Mouse (Mus musculus) kidney, postnatal 0 days (tissue): Measurements from ENCODE around the gene Bpgm. TPM values are rescaled to one million over a fixed set of nuclear protein-coding genes. Genes with fewer than 3 reads are reported as not detected.

ENCODE experiments used
- ATAC-seq: fragments of 200-750 bp; cut with Nextera tagmentation; replicated peaks from 2 replicates; pipeline ENCODE4 v1.8.0; 2017; ENCODE audit warnings: low read depth, moderate number of reproducible peaks, moderate TSS enrichment, moderate library complexity; ENCODE audit not compliant: low FRiP score
- DNase-seq: peaks from one replicate; pipeline ENCODE4 v3.0.0-alpha.2; 2016; ENCODE audit warnings: low spot score
- H3K27ac ChIP-seq: fragments of 300-500 bp; sonication (generic); 2 replicates; pipeline ENCODE4 v1.5.1; 2014; ENCODE audit warnings: mild to moderate bottlenecking
- H3K27me3 ChIP-seq: fragments of 300-500 bp; sonication (generic); 2 replicates; pipeline ENCODE4 v1.6.1; 2014; ENCODE audit warnings: low read length, mixed read lengths; ENCODE audit not compliant: insufficient read depth
- H3K36me3 ChIP-seq: fragments of 300-500 bp; sonication (generic); 2 replicates; pipeline ENCODE4 v1.6.1; 2014; ENCODE audit warnings: low read length, mixed read lengths; ENCODE audit not compliant: insufficient read depth
- H3K4me1 ChIP-seq: fragments of 300-500 bp; sonication (generic); replicated peaks from 2 replicates; pipeline ENCODE4 v1.6.1; 2014; ENCODE audit warnings: antibody characterized with exemption, low read length, mixed read lengths; ENCODE audit not compliant: insufficient read depth
- H3K4me2 ChIP-seq: fragments of 300-500 bp; sonication (generic); 2 replicates; pipeline ENCODE4 v1.6.1; 2014; ENCODE audit warnings: mild to moderate bottlenecking, low read length, moderate library complexity, mixed read lengths
- H3K4me3 ChIP-seq: fragments of 300-500 bp; sonication (generic); replicated peaks from 2 replicates; pipeline ENCODE4 v1.5.1; 2014; ENCODE audit warnings: low read depth, low read length
- H3K9ac ChIP-seq: fragments of 300-500 bp; sonication (generic); 2 replicates; pipeline ENCODE4 v1.6.1; 2014; ENCODE audit warnings: low read depth, low read length
- H3K9me3 ChIP-seq: fragments of 300-500 bp; sonication (generic); replicated peaks from 2 replicates; pipeline ENCODE4 v1.6.1; 2016; ENCODE audit warnings: low read length, inconsistent platforms, mixed read lengths
- CTCF ChIP-seq: IDR thresholded peaks from 2 replicates; pipeline ENCODE4 v1.5.1; 2016; ENCODE audit warnings: antibody characterized with exemption, low read depth, mild to moderate bottlenecking, moderate library complexity
- WGBS: fragments of 180-500 bp; shearing (Covaris S2); extraction: QIAGEN DNeasy Blood & Tissue Kit; methylation state at CpG from one replicate; pipeline ENCODE4 v1.1.7; 2014; 5-methylcytosine and 5-hydroxymethylcytosine counted together
- polyA plus RNA-seq: library from polyadenylated mRNA; unstranded; fragments of >200 nt; fragmentation: Nextera tagmentation; extraction: Ambion mirVana; gene quantifications from 2 replicates; pipeline ENCODE4 v1.2.1, GENCODE M21; 2015

The Bpgm gene
- polyA plus RNA-seq, 1 experiment from 2014 or later, result 38.7 TPM

DNA sequence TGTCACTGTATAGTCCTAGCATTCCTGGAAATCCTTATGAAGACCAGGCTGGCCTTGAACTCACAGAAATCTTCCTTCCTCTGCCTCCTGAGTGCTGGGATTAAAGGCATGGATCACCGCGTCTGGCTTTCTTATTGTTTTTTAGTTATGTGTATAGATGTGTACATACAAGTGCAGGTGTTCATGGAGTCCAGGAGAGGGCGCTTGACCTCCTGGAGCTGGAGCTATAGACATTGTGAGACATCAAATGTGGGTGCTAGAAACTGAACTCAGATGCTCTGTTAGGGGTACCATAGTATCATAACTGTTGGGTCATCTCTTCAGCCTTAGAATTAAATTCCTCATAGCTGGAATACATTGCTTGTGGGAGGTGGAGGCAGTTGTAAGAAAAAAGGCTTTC, 2.0 kb upstream of the Bpgm start:
- Histone ChIP-seq H3K4me1 (0 out of 2 replicates have a peak, but pooled peaks cover 4% of the 10 kb centered on the region), H3K36me3 (no peaks in the 10 kb centered on the region), H3K27me3 (no peaks in the 10 kb centered on the region), H3K9ac (no peak overlapping the region), H3K4me3 (no peak overlapping the region), H3K4me2 (no peak overlapping the region), H3K9me3 (no peaks in the 10 kb centered on the region), H3K27ac (no peak overlapping the region)
- WGBS, result 63% methylated on average over 3 of the region's 3 CpGs
- DNase-seq, result no peak
- no peak for ATAC-seq
- peak; percentile 33 for TF ChIP-seq CTCF

DNA sequence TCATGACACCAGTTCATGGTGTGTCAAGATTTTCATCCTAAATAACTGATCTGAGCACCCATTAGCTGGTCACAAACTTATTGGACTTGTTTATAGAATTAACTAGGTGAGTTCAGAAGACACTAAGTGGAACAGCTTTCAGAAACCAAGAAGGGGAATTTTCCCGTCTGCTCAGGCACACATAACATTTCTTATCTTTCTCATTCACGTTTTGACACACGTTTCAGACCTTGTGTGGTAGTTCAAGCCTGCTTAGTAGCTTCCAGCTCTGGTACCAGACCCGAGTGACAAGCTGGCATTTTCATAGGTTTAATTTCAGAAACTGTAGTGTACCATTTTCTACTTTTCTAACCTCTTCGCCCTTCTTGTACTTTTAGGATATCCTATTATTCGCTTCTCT, 616 bp upstream of the Bpgm start:
- H3K9me3 ChIP-seq, result no peaks in the 10 kb centered on the region
- H3K4me2 ChIP-seq, result peak overlapping the region; percentile 54
- 24% methylated on average over 6 of the region's 6 CpGs for WGBS
- DNase-seq, result no peak
- H3K27ac ChIP-seq, result peak overlapping the region; percentile 10; the same call in 1 of the 2 replicates
- no peak for TF ChIP-seq CTCF
- H3K9ac ChIP-seq, result peak overlapping the region; percentile 19; the same call in 1 of the 2 replicates
- no peaks in the 10 kb centered on the region for H3K36me3 ChIP-seq
- ATAC-seq, result no peak
- H3K4me1 ChIP-seq, result 0 out of 2 replicates have a peak, but pooled peaks cover 4% of the 10 kb centered on the region
- no peaks in the 10 kb centered on the region for H3K27me3 ChIP-seq
- peak overlapping the region; percentile 57 for H3K4me3 ChIP-seq

DNA sequence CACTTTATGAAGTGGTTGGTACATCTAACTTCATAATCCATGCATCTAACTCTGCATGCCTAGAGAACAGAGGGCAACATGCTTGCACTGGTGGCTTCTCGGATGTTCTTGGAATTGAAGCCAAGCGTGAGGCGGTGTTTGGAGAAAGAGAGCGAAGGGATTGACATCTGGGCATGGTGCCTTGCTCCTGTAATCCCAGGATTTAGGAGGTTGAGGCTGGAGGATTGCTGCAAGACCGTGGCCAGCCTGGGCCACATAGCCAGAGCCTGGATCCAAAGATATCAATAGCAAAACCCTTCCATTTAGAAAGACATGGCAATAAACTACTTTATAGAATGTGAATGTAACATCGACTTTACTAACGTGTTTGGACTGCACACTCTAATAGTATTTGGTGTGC, 2.0 kb downstream of the Bpgm start:
- no peak for DNase-seq
- Histone ChIP-seq H3K4me2 (no peak overlapping the region), H3K27ac (no peak overlapping the region)

GRCm38 (mm10) chr6:34478677-34479360, 2.8 kb downstream of the Bpgm start:
- DNase-seq (no peak), ATAC-seq (no peak)
- no peaks in the 10 kb centered on the region for H3K36me3 ChIP-seq
- H3K27ac ChIP-seq, result peak overlapping the region; percentile 67
- 31% methylated on average over 6 of the region's 6 CpGs for WGBS
- no peak overlapping the region for H3K4me3 ChIP-seq
- H3K9me3 ChIP-seq, result no peaks in the 10 kb centered on the region
- H3K9ac ChIP-seq, result peak overlapping the region; percentile 2; the same call in 1 of the 2 replicates
- H3K27me3 ChIP-seq, result no peaks in the 10 kb centered on the region
- no peak for TF ChIP-seq CTCF
- H3K4me1 ChIP-seq, result 0 out of 2 replicates have a peak, but pooled peaks cover 12% of the 10 kb centered on the region
- H3K4me2 ChIP-seq, result peak overlapping the region; percentile 17

More for the DNA sequence above, 2.0 kb downstream of the Bpgm start:
- Histone ChIP-seq H3K9ac (no peak overlapping the region), H3K4me3 (no peak overlapping the region), H3K4me1 (0 out of 2 replicates have a peak, but pooled peaks cover 12% of the 10 kb centered on the region), H3K9me3 (no peaks in the 10 kb centered on the region), H3K27me3 (no peaks in the 10 kb centered on the region), H3K36me3 (no peaks in the 10 kb centered on the region)
- ATAC-seq, result no peak
- no peak for TF ChIP-seq CTCF
- 71% methylated on average over 7 of the region's 7 CpGs for WGBS

DNA sequence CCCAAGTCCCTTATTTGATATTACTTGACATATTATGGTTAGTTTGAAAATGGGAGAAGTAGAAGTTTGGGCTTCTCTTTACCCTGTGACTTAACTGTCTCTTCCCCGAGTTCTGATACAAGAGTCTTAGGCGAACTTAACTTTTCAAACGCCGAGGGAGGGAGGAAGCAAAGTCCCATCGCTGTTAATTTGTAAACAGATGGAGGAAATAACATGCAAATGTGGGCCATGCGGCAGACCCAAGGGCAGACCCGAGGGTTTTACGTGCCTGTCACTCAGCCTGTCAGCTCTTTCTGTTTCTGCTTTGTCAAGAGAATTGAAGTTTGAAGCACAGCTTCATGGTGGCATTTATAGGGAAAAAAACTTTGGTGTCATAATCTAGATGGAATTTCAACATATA, 3.5 kb downstream of the Bpgm start:
- ATAC-seq (no peak; the same call in 1 of the 2 replicates), DNase-seq (peak; percentile 28)
- H3K4me1 ChIP-seq, result 0 out of 2 replicates have a peak, but pooled peaks cover 12% of the 10 kb centered on the region
- H3K27ac ChIP-seq, result peak overlapping the region; percentile 67
- H3K36me3 ChIP-seq, result no peaks in the 10 kb centered on the region
- peak overlapping the region; percentile 17 for H3K4me2 ChIP-seq
- no peak for TF ChIP-seq CTCF
- no peaks in the 10 kb centered on the region for H3K9me3 ChIP-seq
- 16% methylated on average over 8 of the region's 8 CpGs for WGBS
- H3K4me3 ChIP-seq, result no peak overlapping the region
- no peaks in the 10 kb centered on the region for H3K27me3 ChIP-seq
- no peak overlapping the region for H3K9ac ChIP-seq

DNA sequence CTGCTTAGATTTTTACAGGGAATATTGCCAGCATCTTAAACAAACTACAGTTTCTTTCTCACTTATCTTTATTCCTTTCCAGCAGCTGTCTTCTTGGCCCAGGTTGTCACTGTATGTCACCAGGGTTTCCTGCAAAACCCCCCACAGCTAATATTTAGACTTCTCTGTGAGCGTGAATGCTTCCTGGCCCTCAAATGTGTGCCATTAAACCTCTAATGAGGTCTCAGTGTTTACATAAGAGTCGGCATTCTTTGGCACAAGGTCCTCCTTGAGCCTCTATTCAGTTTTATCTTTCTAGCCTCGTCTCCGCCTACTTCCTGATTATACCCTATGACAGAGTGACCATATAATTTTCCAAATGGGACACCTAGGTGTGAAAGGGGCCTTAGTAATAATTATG, 4.7 kb downstream of the Bpgm start:
- Histone ChIP-seq H3K27ac (no peak overlapping the region), H3K9ac (no peak overlapping the region), H3K4me2 (no peak overlapping the region), H3K4me3 (no peak overlapping the region), H3K27me3 (no peaks in the 10 kb centered on the region), H3K9me3 (no peaks in the 10 kb centered on the region), H3K36me3 (no peaks in the 10 kb centered on the region), H3K4me1 (0 out of 2 replicates have a peak, but pooled peaks cover 12% of the 10 kb centered on the region)
- DNase-seq, result no peak
- 30% methylated on average over 4 of the region's 4 CpGs for WGBS
- TF ChIP-seq CTCF, result no peak
- ATAC-seq, result no peak
